Mouse (Mus musculus) kidney, embryonic 15.5 days (tissue): Measurements from ENCODE around the gene Nav2. TPM values are rescaled to one million over a fixed set of nuclear protein-coding genes. Genes with fewer than 3 reads are reported as not detected.

Experiments used
- ATAC-seq: fragments of 200-750 bp; cut with Nextera tagmentation; replicated peaks from 2 replicates; pipeline ENCODE4 v1.8.0; 2017; ENCODE audit warnings: moderate TSS enrichment; ENCODE audit not compliant: low FRiP score
- H3K27ac ChIP-seq: fragments of 300-500 bp; sonication (generic); 2 replicates; pipeline ENCODE4 v1.5.1; 2015; ENCODE audit warnings: mild to moderate bottlenecking, inconsistent platforms
- H3K27me3 ChIP-seq: fragments of 300-500 bp; sonication (generic); 2 replicates; pipeline ENCODE4 v1.6.1; 2015; ENCODE audit warnings: inconsistent platforms
- H3K36me3 ChIP-seq: fragments of 300-500 bp; sonication (generic); 2 replicates; pipeline ENCODE4 v1.6.1; 2015; ENCODE audit warnings: inconsistent platforms
- H3K4me1 ChIP-seq: fragments of 300-500 bp; sonication (generic); 2 replicates; pipeline ENCODE4 v1.6.1; 2015; ENCODE audit warnings: inconsistent platforms
- H3K4me2 ChIP-seq: fragments of 300-500 bp; sonication (generic); 2 replicates; pipeline ENCODE4 v1.6.1; 2015; ENCODE audit warnings: moderate library complexity, mild to moderate bottlenecking, inconsistent platforms
- H3K4me3 ChIP-seq: fragments of 300-500 bp; sonication (generic); replicated peaks from 2 replicates; pipeline ENCODE4 v1.5.1; 2015; ENCODE audit warnings: mild to moderate bottlenecking, inconsistent platforms
- H3K9ac ChIP-seq: fragments of 300-500 bp; sonication (generic); 2 replicates; pipeline ENCODE4 v1.6.1; 2015; ENCODE audit warnings: mild to moderate bottlenecking, inconsistent platforms
- H3K9me3 ChIP-seq: fragments of 300-500 bp; sonication (generic); replicated peaks from 2 replicates; pipeline ENCODE4 v1.6.1; 2016; ENCODE audit warnings: inconsistent platforms
- WGBS: fragments of 180-500 bp; shearing (Covaris S2); methylation state at CpG from one replicate; pipeline ENCODE4 v1.1.7; 2015; ENCODE audit warnings: mixed read lengths; 5-methylcytosine and 5-hydroxymethylcytosine counted together
- polyA plus RNA-seq: library from polyadenylated mRNA; unstranded; fragments of >200 nt; fragmentation: Nextera tagmentation; extraction: Ambion mirVana; gene quantifications from 2 replicates; pipeline ENCODE4 v1.2.1, GENCODE M21; 2015

The Nav2 gene
- polyA plus RNA-seq, 1 experiment from 2014 or later: 28.8 TPM

GRCm38 (mm10) chr7:49577096-49577495, 668.6 kb downstream of the Nav2 start:
- WGBS: 91% methylated on average over 2 of the region's 2 CpGs
- Histone ChIP-seq H3K36me3 (peaks cover 97% of the 10 kb centered on the region), H3K4me2 (no peak overlapping the region)

GRCm38 (mm10) chr7:49581951-49582350, 673.4 kb downstream of the Nav2 start:
- no peak overlapping the region for H3K27ac ChIP-seq
- WGBS: 87% methylated on average over 2 of the region's 2 CpGs
- peaks cover 98% of the 10 kb centered on the region for H3K36me3 ChIP-seq
- no peak for ATAC-seq
- no peaks in the 10 kb centered on the region for H3K4me1 ChIP-seq
- H3K9ac ChIP-seq: no peak overlapping the region
- no peak overlapping the region for H3K4me2 ChIP-seq
- no peaks in the 10 kb centered on the region for H3K9me3 ChIP-seq
- H3K27me3 ChIP-seq: no peaks in the 10 kb centered on the region
- no peak overlapping the region for H3K4me3 ChIP-seq

More at GRCm38 (mm10) chr7:49577096-49577495, 668.6 kb downstream of the Nav2 start:
- H3K9me3 ChIP-seq: no peaks in the 10 kb centered on the region
- no peak overlapping the region for H3K9ac ChIP-seq
- no peak overlapping the region for H3K4me3 ChIP-seq
- no peak overlapping the region for H3K27ac ChIP-seq
- ATAC-seq: no peak
- no peaks in the 10 kb centered on the region for H3K27me3 ChIP-seq
- no peaks in the 10 kb centered on the region for H3K4me1 ChIP-seq

GRCm38 (mm10) chr7:49582551-49582950, 674.0 kb downstream of the Nav2 start:
- peaks cover 98% of the 10 kb centered on the region for H3K36me3 ChIP-seq
- no peaks in the 10 kb centered on the region for H3K27me3 ChIP-seq
- no peaks in the 10 kb centered on the region for H3K9me3 ChIP-seq
- H3K4me2 ChIP-seq: no peak overlapping the region
- ATAC-seq: no peak
- no peaks in the 10 kb centered on the region for H3K4me1 ChIP-seq
- H3K9ac ChIP-seq: no peak overlapping the region
- H3K4me3 ChIP-seq: no peak overlapping the region
- H3K27ac ChIP-seq: no peak overlapping the region
- 79% methylated on average over 7 of the region's 7 CpGs for WGBS

- Histone ChIP-seq H3K9ac (no peak overlapping the region), H3K9me3 (no peaks in the 10 kb centered on the region), H3K4me2 (no peak overlapping the region), H3K36me3 (peaks cover 98% of the 10 kb centered on the region), H3K27ac (no peak overlapping the region), H3K27me3 (no peaks in the 10 kb centered on the region), H3K4me1 (no peaks in the 10 kb centered on the region), H3K4me3 (no peak overlapping the region)
- ATAC-seq: no peak
- 91% methylated on average over 6 of the region's 6 CpGs for WGBS
These were observed 674.7 kb downstream of the Nav2 start for GRCm38 (mm10) chr7:49583176-49583575.

GRCm38 (mm10) chr7:49586530-49587120, 678.1 kb downstream of the Nav2 start:
- Histone ChIP-seq H3K36me3 (peaks cover 96% of the 10 kb centered on the region), H3K27me3 (no peaks in the 10 kb centered on the region), H3K4me1 (no peaks in the 10 kb centered on the region), H3K4me3 (no peak overlapping the region), H3K27ac (no peak overlapping the region), H3K4me2 (no peak overlapping the region), H3K9me3 (no peaks in the 10 kb centered on the region), H3K9ac (no peak overlapping the region)
- WGBS: 71% methylated on average over 5 of the region's 5 CpGs
- no peak for ATAC-seq

- Histone ChIP-seq H3K4me3 (no peak overlapping the region), H3K27me3 (no peaks in the 10 kb centered on the region), H3K4me1 (no peaks in the 10 kb centered on the region), H3K4me2 (no peak overlapping the region), H3K9me3 (no peaks in the 10 kb centered on the region), H3K9ac (no peak overlapping the region), H3K27ac (no peak overlapping the region), H3K36me3 (peaks cover 96% of the 10 kb centered on the region)
- 85% methylated on average over 8 of the region's 8 CpGs for WGBS
- ATAC-seq: no peak
These were observed 681.1 kb downstream of the Nav2 start for GRCm38 (mm10) chr7:49589635-49590034.

- WGBS: 83% methylated on average over 3 of the region's 3 CpGs
- Histone ChIP-seq H3K4me2 (no peak overlapping the region), H3K27me3 (no peaks in the 10 kb centered on the region), H3K36me3 (peaks cover 100% of the 10 kb centered on the region), H3K27ac (no peak overlapping the region), H3K9ac (no peak overlapping the region), H3K4me3 (no peak overlapping the region), H3K9me3 (no peaks in the 10 kb centered on the region), H3K4me1 (0 out of 2 replicates have a peak, but pooled peaks cover 2% of the 10 kb centered on the region)
- no peak for ATAC-seq
These were observed 689.3 kb downstream of the Nav2 start for GRCm38 (mm10) chr7:49597776-49598175.

- no peak overlapping the region for H3K27ac ChIP-seq
- H3K9ac ChIP-seq: no peak overlapping the region
- no peak overlapping the region for H3K4me3 ChIP-seq
- 92% methylated on average over 13 of the region's 13 CpGs for WGBS
- H3K36me3 ChIP-seq: peaks cover 100% of the 10 kb centered on the region
- no peak for ATAC-seq
- no peak overlapping the region for H3K4me2 ChIP-seq
- no peaks in the 10 kb centered on the region for H3K9me3 ChIP-seq
- 0 out of 2 replicates have a peak, but pooled peaks cover 2% of the 10 kb centered on the region for H3K4me1 ChIP-seq
- no peaks in the 10 kb centered on the region for H3K27me3 ChIP-seq
These were observed 689.7 kb downstream of the Nav2 start for GRCm38 (mm10) chr7:49598225-49598624.

GRCm38 (mm10) chr7:49599950-49600349, 691.4 kb downstream of the Nav2 start:
- Histone ChIP-seq H3K27me3 (no peaks in the 10 kb centered on the region), H3K36me3 (peaks cover 100% of the 10 kb centered on the region), H3K27ac (no peak overlapping the region), H3K4me2 (no peak overlapping the region), H3K9ac (no peak overlapping the region), H3K4me1 (0 out of 2 replicates have a peak, but pooled peaks cover 2% of the 10 kb centered on the region), H3K9me3 (no peaks in the 10 kb centered on the region), H3K4me3 (no peak overlapping the region)
- ATAC-seq: no peak; the same call in 1 of the 2 replicates
- WGBS: 78% methylated on average over 3 of the region's 3 CpGs

- no peak overlapping the region for H3K4me2 ChIP-seq
- no peak for ATAC-seq
- H3K27me3 ChIP-seq: no peaks in the 10 kb centered on the region
- no peak overlapping the region for H3K9ac ChIP-seq
- H3K4me1 ChIP-seq: 0 out of 2 replicates have a peak, but pooled peaks cover 5% of the 10 kb centered on the region
- peaks cover 100% of the 10 kb centered on the region for H3K36me3 ChIP-seq
- no peaks in the 10 kb centered on the region for H3K9me3 ChIP-seq
- 50% methylated on average over 13 of the region's 13 CpGs for WGBS
- no peak overlapping the region for H3K4me3 ChIP-seq
- H3K27ac ChIP-seq: no peak overlapping the region
These were observed 692.9 kb downstream of the Nav2 start for GRCm38 (mm10) chr7:49601191-49601975.

- ATAC-seq: no peak
- no peaks in the 10 kb centered on the region for H3K9me3 ChIP-seq
- peaks cover 17% of the 10 kb centered on the region for H3K4me1 ChIP-seq
- H3K9ac ChIP-seq: no peak overlapping the region
- H3K27me3 ChIP-seq: no peaks in the 10 kb centered on the region
- H3K4me3 ChIP-seq: no peak overlapping the region
- H3K36me3 ChIP-seq: peaks cover 86% of the 10 kb centered on the region
- no peak overlapping the region for H3K27ac ChIP-seq
- no peak overlapping the region for H3K4me2 ChIP-seq
- WGBS: 85% methylated on average over 14 of the region's 14 CpGs
These were observed 695.7 kb downstream of the Nav2 start for GRCm38 (mm10) chr7:49604244-49604643.

- H3K9ac ChIP-seq: no peak overlapping the region
- no peaks in the 10 kb centered on the region for H3K9me3 ChIP-seq
- ATAC-seq: no peak
- no peak overlapping the region for H3K4me3 ChIP-seq
- H3K36me3 ChIP-seq: peaks cover 76% of the 10 kb centered on the region
- H3K4me2 ChIP-seq: no peak overlapping the region
- H3K27ac ChIP-seq: no peak overlapping the region
- no peaks in the 10 kb centered on the region for H3K27me3 ChIP-seq
- peaks cover 17% of the 10 kb centered on the region for H3K4me1 ChIP-seq
- 92% methylated on average over 15 of the region's 15 CpGs for WGBS
These were observed 696.7 kb downstream of the Nav2 start for GRCm38 (mm10) chr7:49604965-49605795.
